Mouse (Mus musculus) left cerebral cortex, postnatal 36 days (tissue): ENCODE data around the gene Plod2. TPM values are rescaled to one million over a fixed set of nuclear protein-coding genes. Genes with fewer than 3 reads are reported as not detected.

Source experiments
- DNase-seq, 2 experiments: peaks; one replicate each; pipeline ENCODE4 v3.0.0; 2021 to 2022; ENCODE audit warnings: low spot score in 2 of 2, mixed read lengths in 1 of 2
- intact Hi-C: fragments of 180-260 bp; cut with DNase I; formaldehyde crosslinking; loops from one replicate; pipeline ENCODE4 v1.15.1; 2025
- total RNA-seq, 2 experiments: library from RNA; stranded (reverse); gene quantifications; 2 replicates each; pipeline ENCODE4 v1.2.3; 2021

Gene Plod2
- total RNA-seq, 2 experiments from 2014 or later = 3.4 to 5.6 TPM

GRCm38 (mm10) chr9:92551666-92552065 is 9.6 kb downstream of the Plod2 start:
- no peak for DNase-seq
- intact Hi-C loops = no loop called here

GRCm38 (mm10) chr9:92552691-92553090 is 10.7 kb downstream of the Plod2 start:
- intact Hi-C loops = no loop called here
- DNase-seq = no peak

- DNase-seq = no peak
- intact Hi-C loops = no loop called here
Measured at GRCm38 (mm10) chr9:92555006-92555958, 13.3 kb downstream of the Plod2 start.

- DNase-seq = no peak
- intact Hi-C loops = no loop called here
Measured at GRCm38 (mm10) chr9:92559750-92560149, 17.7 kb downstream of the Plod2 start.

- intact Hi-C loops = no loop called here
- DNase-seq = no peak
Measured at GRCm38 (mm10) chr9:92560840-92561547, 19.0 kb downstream of the Plod2 start.

GRCm38 (mm10) chr9:92562416-92562815 is 20.4 kb downstream of the Plod2 start:
- intact Hi-C loops = no loop called here
- no peak for DNase-seq

- intact Hi-C loops = no loop called here
- DNase-seq = no peak
Measured at GRCm38 (mm10) chr9:92563306-92563705, 21.3 kb downstream of the Plod2 start.

GRCm38 (mm10) chr9:92564391-92564790 is 22.4 kb downstream of the Plod2 start:
- DNase-seq = no peak
- intact Hi-C loops = no loop called here

GRCm38 (mm10) chr9:92566234-92566633 is 24.2 kb downstream of the Plod2 start:
- DNase-seq = no peak
- intact Hi-C loops = no loop called here

- no peak for DNase-seq
- intact Hi-C loops = no loop called here
Measured at GRCm38 (mm10) chr9:92567474-92567873, 25.5 kb downstream of the Plod2 start.

GRCm38 (mm10) chr9:92568798-92569197 is 26.8 kb downstream of the Plod2 start:
- DNase-seq = no peak
- intact Hi-C loops = no loop called here

- DNase-seq = no peak
- intact Hi-C loops = no loop called here
Measured at GRCm38 (mm10) chr9:92572376-92573108, 30.5 kb downstream of the Plod2 start.

GRCm38 (mm10) chr9:92583876-92584275 is 41.9 kb downstream of the Plod2 start:
- no peak for DNase-seq
- intact Hi-C loops = no loop called here

GRCm38 (mm10) chr9:92586025-92586424 is 44.0 kb downstream of the Plod2 start:
- intact Hi-C loops = no loop called here
- DNase-seq = no peak

GRCm38 (mm10) chr9:92587391-92587790 is 45.4 kb downstream of the Plod2 start:
- DNase-seq = no peak
- intact Hi-C loops = no loop called here

- intact Hi-C loops = no loop called here
- DNase-seq = no peak
Measured at GRCm38 (mm10) chr9:92588226-92588625, 46.2 kb downstream of the Plod2 start.

GRCm38 (mm10) chr9:92589021-92589420 is 47.0 kb downstream of the Plod2 start:
- intact Hi-C loops = no loop called here
- no peak for DNase-seq

GRCm38 (mm10) chr9:92591482-92591881 is 49.5 kb downstream of the Plod2 start:
- intact Hi-C loops = no loop called here
- no peak for DNase-seq

GRCm38 (mm10) chr9:92592757-92593156 is 50.7 kb downstream of the Plod2 start:
- DNase-seq = no peak
- intact Hi-C loops = no loop called here

GRCm38 (mm10) chr9:92594491-92594890 is 52.5 kb downstream of the Plod2 start:
- no peak for DNase-seq
- intact Hi-C loops = no loop called here
